Mouse (Mus musculus): ENCODE measurements around the gene Cables2. TPM values are rescaled to one million over a fixed set of nuclear protein-coding genes. Genes with fewer than 3 reads are reported as not detected.

Gene Cables2
- total and polyA plus RNA-seq, 2 experiments from 2014 or later: 6.2 to 15.3 TPM

DNA sequence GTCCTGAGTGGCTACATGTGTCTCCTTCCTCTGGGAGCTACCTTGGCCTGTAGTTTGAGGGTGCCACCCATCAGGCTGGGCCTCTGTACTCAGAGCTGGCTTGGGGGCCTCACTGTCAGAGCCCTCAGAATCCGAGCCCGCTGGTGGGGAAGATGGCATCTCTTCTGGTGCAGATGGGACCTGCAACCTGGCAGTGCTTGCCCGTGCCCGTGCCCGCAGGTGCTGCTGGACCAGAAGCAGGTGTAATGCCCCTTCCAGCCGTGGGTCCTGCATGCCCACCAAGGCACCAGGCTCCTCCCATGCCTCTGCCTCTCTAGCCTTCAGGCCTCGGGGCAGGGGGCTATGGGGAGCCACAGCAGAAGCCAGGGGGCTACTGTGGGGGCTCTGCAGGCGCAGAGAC, 6.0 kb upstream of the Cables2 start:
- H3K27ac ChIP-seq (ENCODE audit: low read depth): no peak overlapping the region
- DNase-seq (ENCODE audit: low spot score): no peak
- H3K9ac ChIP-seq (replicated peaks; ENCODE audit: low read depth, low read length): no peak overlapping the region
- H3K36me3 ChIP-seq (replicated peaks; ENCODE audit: control insufficient read depth, insufficient read depth, low read length): no peaks in the 10 kb centered on the region
- H3K27me3 ChIP-seq (ENCODE audit: control insufficient read depth, insufficient read depth, low read length): peaks cover 5% of the 10 kb centered on the region; the same call in 1 of the 2 replicates
- WGBS: 83% methylated on average over 8 of the region's 8 CpGs
- H3K4me2 ChIP-seq (ENCODE audit: low read depth, low read length): no peak overlapping the region
- no peak for ATAC-seq (ENCODE audit: insufficient read depth, low read depth)
- H3K4me1 ChIP-seq (ENCODE audit: control insufficient read depth, insufficient read depth): peaks cover 4% of the 10 kb centered on the region; the same call in 1 of the 2 replicates
- no peaks in the 10 kb centered on the region for H3K9me3 ChIP-seq (replicated peaks; ENCODE audit: control insufficient read depth, low read length)
- TF ChIP-seq EP300 (IDR thresholded peaks at IDR 0.05; ENCODE audit: low read depth) (no peak), CTCF (IDR thresholded peaks at IDR 0.05; ENCODE audit: low read depth) (no peak)
- no peak overlapping the region for H3K4me3 ChIP-seq (ENCODE audit: low read depth, low read length)

DNA sequence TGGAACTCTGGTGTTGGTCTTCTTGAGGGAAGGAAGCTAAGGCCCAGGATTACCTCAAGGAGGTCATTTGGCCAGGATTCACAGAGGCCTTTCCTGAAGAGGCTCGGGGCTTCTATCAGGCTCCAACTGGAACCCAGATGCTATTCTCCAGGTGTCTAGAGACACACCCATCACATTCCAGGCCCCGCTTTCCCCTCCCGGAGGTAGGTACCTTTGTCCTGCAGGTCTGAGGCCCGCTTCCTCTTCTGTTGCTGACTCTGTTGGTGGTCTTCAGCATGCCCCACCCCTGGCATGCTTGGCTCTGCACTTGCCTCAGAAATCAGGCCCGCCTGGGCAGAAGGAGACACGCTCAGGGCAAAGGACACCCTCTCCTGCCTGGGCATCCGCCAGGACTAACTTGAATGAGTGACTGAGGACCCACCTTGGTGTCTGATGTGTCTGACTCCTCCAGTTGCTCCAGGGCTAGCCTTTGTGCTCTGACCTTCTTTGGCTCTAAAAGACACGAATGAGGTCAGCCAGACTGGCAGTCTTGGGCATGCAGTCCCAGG, 4.6 kb upstream of the Cables2 start:
- TF ChIP-seq EP300 (IDR thresholded peaks at IDR 0.05; ENCODE audit: low read depth) (no peak), CTCF (IDR thresholded peaks at IDR 0.05; ENCODE audit: low read depth) (no peak)
- H3K9ac ChIP-seq (replicated peaks; ENCODE audit: low read depth, low read length): no peak overlapping the region
- H3K36me3 ChIP-seq (replicated peaks; ENCODE audit: control insufficient read depth, insufficient read depth, low read length): no peaks in the 10 kb centered on the region
- WGBS: 80% methylated on average over 8 of the region's 8 CpGs
- peaks cover 5% of the 10 kb centered on the region; the same call in 1 of the 2 replicates for H3K27me3 ChIP-seq (ENCODE audit: control insufficient read depth, insufficient read depth, low read length)
- DNase-seq (ENCODE audit: low spot score): no peak
- H3K27ac ChIP-seq (ENCODE audit: low read depth): no peak overlapping the region
- ATAC-seq (ENCODE audit: insufficient read depth, low read depth): no peak
- H3K4me3 ChIP-seq (ENCODE audit: low read depth, low read length): no peak overlapping the region
- H3K4me1 ChIP-seq (ENCODE audit: control insufficient read depth, insufficient read depth): peaks cover 4% of the 10 kb centered on the region; the same call in 1 of the 2 replicates
- no peaks in the 10 kb centered on the region for H3K9me3 ChIP-seq (replicated peaks; ENCODE audit: control insufficient read depth, low read length)
- no peak overlapping the region for H3K4me2 ChIP-seq (ENCODE audit: low read depth, low read length)

DNA sequence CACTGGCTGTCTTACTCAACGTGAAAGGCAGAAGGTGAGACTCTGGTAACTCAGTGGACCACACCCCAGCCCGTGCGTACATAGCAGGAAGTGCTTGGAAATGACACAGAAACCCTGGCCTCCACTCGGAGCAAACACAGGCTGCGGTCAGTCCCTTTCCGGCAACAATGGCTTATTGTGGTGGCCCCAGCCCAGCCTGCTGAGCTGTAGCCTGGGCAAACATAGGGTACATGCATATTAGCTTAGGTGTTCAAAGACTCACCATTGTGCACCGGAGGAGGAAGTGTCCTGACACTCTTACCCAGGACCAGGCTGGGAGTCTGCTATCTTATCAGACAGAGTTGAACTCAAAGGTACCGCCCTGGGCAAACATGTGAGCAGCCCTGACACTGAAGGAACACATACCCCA, 3.6 kb upstream of the Cables2 start:
- Histone ChIP-seq H3K9ac (replicated peaks; ENCODE audit: low read depth, low read length) (no peak overlapping the region), H3K9me3 (replicated peaks; ENCODE audit: control insufficient read depth, low read length) (no peaks in the 10 kb centered on the region), H3K4me2 (ENCODE audit: low read depth, low read length) (no peak overlapping the region), H3K36me3 (replicated peaks; ENCODE audit: control insufficient read depth, insufficient read depth, low read length) (no peaks in the 10 kb centered on the region), H3K4me1 (ENCODE audit: control insufficient read depth, insufficient read depth) (peaks cover 9% of the 10 kb centered on the region; the same call in 1 of the 2 replicates), H3K27ac (ENCODE audit: low read depth) (no peak overlapping the region), H3K27me3 (ENCODE audit: control insufficient read depth, insufficient read depth, low read length) (peaks cover 5% of the 10 kb centered on the region; the same call in 1 of the 2 replicates), H3K4me3 (ENCODE audit: low read depth, low read length) (no peak overlapping the region)
- ATAC-seq (ENCODE audit: insufficient read depth, low read depth) (no peak), DNase-seq (ENCODE audit: low spot score) (no peak)
- 25% methylated on average over 8 of the region's 8 CpGs for WGBS
- TF ChIP-seq CTCF (IDR thresholded peaks at IDR 0.05; ENCODE audit: low read depth) (no peak), EP300 (IDR thresholded peaks at IDR 0.05; ENCODE audit: low read depth) (no peak)

DNA sequence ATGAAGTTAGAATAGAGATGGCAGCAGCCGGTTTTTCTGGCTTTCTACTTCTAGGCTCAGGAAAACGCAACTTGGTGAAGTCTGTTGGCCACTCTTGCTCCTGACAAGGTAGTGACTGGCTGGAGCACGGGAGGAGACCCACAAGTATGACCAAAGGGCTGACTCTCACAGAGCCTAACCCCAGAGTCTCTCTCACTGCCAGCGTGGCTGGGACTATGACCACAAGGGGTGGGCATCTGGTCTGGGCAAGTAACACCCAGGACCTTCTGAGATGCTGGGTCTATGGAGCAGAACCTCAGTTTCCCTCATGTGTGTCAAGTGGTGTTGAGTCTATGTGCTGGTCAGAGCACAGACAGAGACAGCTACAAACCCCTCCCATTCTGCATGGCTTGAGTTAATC, 3.1 kb upstream of the Cables2 start:
- no peak overlapping the region for H3K27ac ChIP-seq (ENCODE audit: low read depth)
- ATAC-seq (ENCODE audit: insufficient read depth, low read depth) (no peak), DNase-seq (ENCODE audit: low spot score) (no peak)
- peaks cover 5% of the 10 kb centered on the region; the same call in 1 of the 2 replicates for H3K27me3 ChIP-seq (ENCODE audit: control insufficient read depth, insufficient read depth, low read length)
- H3K4me2 ChIP-seq (ENCODE audit: low read depth, low read length): peak overlapping the region; percentile 24; the same call in 1 of the 2 replicates
- H3K4me1 ChIP-seq (ENCODE audit: control insufficient read depth, insufficient read depth): peaks cover 9% of the 10 kb centered on the region; the same call in 1 of the 2 replicates
- no peak overlapping the region for H3K9ac ChIP-seq (replicated peaks; ENCODE audit: low read depth, low read length)
- TF ChIP-seq EP300 (IDR thresholded peaks at IDR 0.05; ENCODE audit: low read depth) (no peak), CTCF (IDR thresholded peaks at IDR 0.05; ENCODE audit: low read depth) (no peak)
- H3K36me3 ChIP-seq (replicated peaks; ENCODE audit: control insufficient read depth, insufficient read depth, low read length): no peaks in the 10 kb centered on the region
- H3K9me3 ChIP-seq (replicated peaks; ENCODE audit: control insufficient read depth, low read length): no peaks in the 10 kb centered on the region
- no peak overlapping the region for H3K4me3 ChIP-seq (ENCODE audit: low read depth, low read length)
- 43% methylated on average over 4 of the region's 4 CpGs for WGBS

DNA sequence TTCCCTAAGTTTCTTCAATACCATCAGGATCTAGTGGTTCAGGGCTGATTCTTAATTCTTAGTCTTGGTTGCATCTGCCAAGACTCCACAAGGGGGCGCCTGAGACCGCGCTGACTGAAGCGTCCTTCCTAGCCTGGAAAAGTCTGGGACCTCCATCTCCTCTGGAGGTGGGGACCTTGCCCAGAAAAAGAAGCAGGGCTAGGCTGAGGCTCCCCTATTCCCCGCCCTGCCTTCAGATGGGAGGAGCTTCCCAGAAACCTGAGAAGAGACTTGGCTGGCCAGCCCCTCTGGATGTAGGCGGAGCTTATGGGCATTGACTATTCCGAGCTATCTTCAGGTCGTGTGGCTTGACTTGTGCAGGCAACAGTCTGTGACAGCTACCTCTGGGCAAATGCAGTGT, 2.5 kb upstream of the Cables2 start:
- Histone ChIP-seq H3K4me2 (ENCODE audit: low read depth, low read length) (peak overlapping the region; percentile 24; the same call in 1 of the 2 replicates), H3K9me3 (replicated peaks; ENCODE audit: control insufficient read depth, low read length) (no peaks in the 10 kb centered on the region), H3K36me3 (replicated peaks; ENCODE audit: control insufficient read depth, insufficient read depth, low read length) (no peaks in the 10 kb centered on the region), H3K4me3 (ENCODE audit: low read depth, low read length) (no peak overlapping the region), H3K4me1 (ENCODE audit: control insufficient read depth, insufficient read depth) (peaks cover 9% of the 10 kb centered on the region; the same call in 1 of the 2 replicates), H3K27me3 (ENCODE audit: control insufficient read depth, insufficient read depth, low read length) (peaks cover 5% of the 10 kb centered on the region; the same call in 1 of the 2 replicates), H3K9ac (replicated peaks; ENCODE audit: low read depth, low read length) (no peak overlapping the region), H3K27ac (ENCODE audit: low read depth) (no peak overlapping the region)
- TF ChIP-seq CTCF (IDR thresholded peaks at IDR 0.05; ENCODE audit: low read depth) (peak; percentile 92), EP300 (IDR thresholded peaks at IDR 0.05; ENCODE audit: low read depth) (no peak)
- DNase-seq (ENCODE audit: low spot score) (peak; percentile 86), ATAC-seq (ENCODE audit: insufficient read depth, low read depth) (peak; percentile 48)
- WGBS: 2% methylated on average over 8 of the region's 8 CpGs

All from heart, postnatal 0 days (tissue).